Mouse (Mus musculus): ENCODE data around the gene Tex48. TPM values are rescaled to one million over a fixed set of nuclear protein-coding genes. Genes with fewer than 3 reads are reported as not detected.

Gene Tex48
- polyA plus RNA-seq, 1 experiment from 2014 or later = not detected

GRCm38 (mm10) chr4:63643956-63644726 is 21.9 kb upstream of the Tex48 start:
- Histone ChIP-seq H3K9ac (replicated peaks; ENCODE audit: low read depth, low read length) (no peak overlapping the region), H3K4me1 (ENCODE audit: control insufficient read depth, insufficient read depth, low read length) (no peaks in the 10 kb centered on the region), H3K36me3 (ENCODE audit: control insufficient read depth, insufficient read depth, low read length) (no peaks in the 10 kb centered on the region), H3K27me3 (ENCODE audit: control insufficient read depth, insufficient read depth, low read length) (no peaks in the 10 kb centered on the region), H3K4me2 (ENCODE audit: low read depth, low read length) (no peak overlapping the region), H3K4me3 (ENCODE audit: low read depth, low read length) (no peak overlapping the region), H3K27ac (ENCODE audit: low read depth, low read length) (no peak overlapping the region), H3K9me3 (ENCODE audit: control insufficient read depth, low read length) (no peaks in the 10 kb centered on the region)
- no peak for ATAC-seq (ENCODE audit: low read depth)

GRCm38 (mm10) chr4:63639842-63640241 is 17.6 kb upstream of the Tex48 start:
- Histone ChIP-seq H3K9me3 (ENCODE audit: control insufficient read depth, low read length) (no peaks in the 10 kb centered on the region), H3K4me1 (ENCODE audit: control insufficient read depth, insufficient read depth, low read length) (no peaks in the 10 kb centered on the region), H3K27ac (ENCODE audit: low read depth, low read length) (no peak overlapping the region), H3K9ac (replicated peaks; ENCODE audit: low read depth, low read length) (no peak overlapping the region), H3K36me3 (ENCODE audit: control insufficient read depth, insufficient read depth, low read length) (no peaks in the 10 kb centered on the region), H3K4me2 (ENCODE audit: low read depth, low read length) (no peak overlapping the region), H3K4me3 (ENCODE audit: low read depth, low read length) (no peak overlapping the region), H3K27me3 (ENCODE audit: control insufficient read depth, insufficient read depth, low read length) (no peaks in the 10 kb centered on the region)
- WGBS = 79% methylated on average over 2 of the region's 2 CpGs
- ATAC-seq (ENCODE audit: low read depth) = no peak

- H3K9me3 ChIP-seq (ENCODE audit: control insufficient read depth, low read length) = no peaks in the 10 kb centered on the region
- H3K4me3 ChIP-seq (ENCODE audit: low read depth, low read length) = no peak overlapping the region
- H3K4me2 ChIP-seq (ENCODE audit: low read depth, low read length) = no peak overlapping the region
- no peaks in the 10 kb centered on the region for H3K4me1 ChIP-seq (ENCODE audit: control insufficient read depth, insufficient read depth, low read length)
- no peaks in the 10 kb centered on the region for H3K27me3 ChIP-seq (ENCODE audit: control insufficient read depth, insufficient read depth, low read length)
- no peak for ATAC-seq (ENCODE audit: low read depth)
- no peak overlapping the region for H3K9ac ChIP-seq (replicated peaks; ENCODE audit: low read depth, low read length)
- no peaks in the 10 kb centered on the region for H3K36me3 ChIP-seq (ENCODE audit: control insufficient read depth, insufficient read depth, low read length)
- no peak overlapping the region for H3K27ac ChIP-seq (ENCODE audit: low read depth, low read length)
- 55% methylated on average over 1 of the region's 1 CpGs for WGBS
These were observed 16.4 kb upstream of the Tex48 start for GRCm38 (mm10) chr4:63638603-63639002.

GRCm38 (mm10) chr4:63633181-63633580 is 11.0 kb upstream of the Tex48 start:
- Histone ChIP-seq H3K27me3 (ENCODE audit: control insufficient read depth, insufficient read depth, low read length) (no peaks in the 10 kb centered on the region), H3K27ac (ENCODE audit: low read depth, low read length) (no peak overlapping the region), H3K36me3 (ENCODE audit: control insufficient read depth, insufficient read depth, low read length) (no peaks in the 10 kb centered on the region), H3K9me3 (ENCODE audit: control insufficient read depth, low read length) (no peaks in the 10 kb centered on the region), H3K4me1 (ENCODE audit: control insufficient read depth, insufficient read depth, low read length) (no peaks in the 10 kb centered on the region), H3K4me3 (ENCODE audit: low read depth, low read length) (no peak overlapping the region), H3K9ac (replicated peaks; ENCODE audit: low read depth, low read length) (no peak overlapping the region), H3K4me2 (ENCODE audit: low read depth, low read length) (no peak overlapping the region)
- 92% methylated on average over 2 of the region's 2 CpGs for WGBS
- ATAC-seq (ENCODE audit: low read depth) = no peak

DNA sequence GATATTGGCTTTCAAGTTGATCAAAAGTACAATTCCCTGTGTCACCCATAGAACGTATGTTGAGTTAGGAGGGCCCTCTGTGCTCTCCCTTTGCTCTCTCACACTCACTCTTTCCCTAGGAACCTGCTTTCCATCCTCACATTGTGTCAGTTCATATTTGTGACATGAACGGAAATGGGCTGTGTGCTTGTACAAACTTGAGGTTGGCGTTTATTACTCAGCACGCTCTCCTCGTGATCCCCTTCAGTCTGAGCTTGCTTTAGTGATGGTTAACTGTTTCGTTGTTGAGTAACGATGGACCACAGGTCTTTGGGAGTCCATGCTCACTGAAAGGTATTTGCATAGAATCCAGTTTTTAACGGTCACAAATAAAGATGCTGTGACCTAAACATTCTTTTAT is 4.9 kb upstream of the Tex48 start:
- no peaks in the 10 kb centered on the region for H3K4me1 ChIP-seq (ENCODE audit: control insufficient read depth, insufficient read depth, low read length)
- no peak overlapping the region for H3K27ac ChIP-seq (ENCODE audit: low read depth, low read length)
- no peak overlapping the region for H3K4me2 ChIP-seq (ENCODE audit: low read depth, low read length)
- no peak overlapping the region for H3K4me3 ChIP-seq (ENCODE audit: low read depth, low read length)
- 83% methylated on average over 8 of the region's 8 CpGs for WGBS
- no peaks in the 10 kb centered on the region for H3K27me3 ChIP-seq (ENCODE audit: control insufficient read depth, insufficient read depth, low read length)
- no peaks in the 10 kb centered on the region for H3K9me3 ChIP-seq (ENCODE audit: control insufficient read depth, low read length)
- no peak overlapping the region for H3K9ac ChIP-seq (replicated peaks; ENCODE audit: low read depth, low read length)
- H3K36me3 ChIP-seq (ENCODE audit: control insufficient read depth, insufficient read depth, low read length) = no peaks in the 10 kb centered on the region
- ATAC-seq (ENCODE audit: low read depth) = no peak

GRCm38 (mm10) chr4:63625563-63626080 is 3.4 kb upstream of the Tex48 start:
- ATAC-seq (ENCODE audit: low read depth) = no peak
- Histone ChIP-seq H3K4me1 (ENCODE audit: control insufficient read depth, insufficient read depth, low read length) (no peaks in the 10 kb centered on the region), H3K9ac (replicated peaks; ENCODE audit: low read depth, low read length) (no peak overlapping the region), H3K4me2 (ENCODE audit: low read depth, low read length) (no peak overlapping the region), H3K4me3 (ENCODE audit: low read depth, low read length) (no peak overlapping the region), H3K27me3 (ENCODE audit: control insufficient read depth, insufficient read depth, low read length) (no peaks in the 10 kb centered on the region), H3K27ac (ENCODE audit: low read depth, low read length) (no peak overlapping the region), H3K36me3 (ENCODE audit: control insufficient read depth, insufficient read depth, low read length) (no peaks in the 10 kb centered on the region), H3K9me3 (ENCODE audit: control insufficient read depth, low read length) (no peaks in the 10 kb centered on the region)
- 72% methylated on average over 3 of the region's 3 CpGs for WGBS

GRCm38 (mm10) chr4:63621861-63622260 is 367 bp downstream of the Tex48 start:
- Histone ChIP-seq H3K9ac (replicated peaks; ENCODE audit: low read depth, low read length) (no peak overlapping the region), H3K36me3 (ENCODE audit: control insufficient read depth, insufficient read depth, low read length) (no peaks in the 10 kb centered on the region), H3K4me2 (ENCODE audit: low read depth, low read length) (no peak overlapping the region), H3K4me3 (ENCODE audit: low read depth, low read length) (no peak overlapping the region), H3K9me3 (ENCODE audit: control insufficient read depth, low read length) (no peaks in the 10 kb centered on the region), H3K27ac (ENCODE audit: low read depth, low read length) (no peak overlapping the region), H3K27me3 (ENCODE audit: control insufficient read depth, insufficient read depth, low read length) (no peaks in the 10 kb centered on the region), H3K4me1 (ENCODE audit: control insufficient read depth, insufficient read depth, low read length) (no peaks in the 10 kb centered on the region)
- no peak for ATAC-seq (ENCODE audit: low read depth)
- 92% methylated on average over 2 of the region's 2 CpGs for WGBS

DNA sequence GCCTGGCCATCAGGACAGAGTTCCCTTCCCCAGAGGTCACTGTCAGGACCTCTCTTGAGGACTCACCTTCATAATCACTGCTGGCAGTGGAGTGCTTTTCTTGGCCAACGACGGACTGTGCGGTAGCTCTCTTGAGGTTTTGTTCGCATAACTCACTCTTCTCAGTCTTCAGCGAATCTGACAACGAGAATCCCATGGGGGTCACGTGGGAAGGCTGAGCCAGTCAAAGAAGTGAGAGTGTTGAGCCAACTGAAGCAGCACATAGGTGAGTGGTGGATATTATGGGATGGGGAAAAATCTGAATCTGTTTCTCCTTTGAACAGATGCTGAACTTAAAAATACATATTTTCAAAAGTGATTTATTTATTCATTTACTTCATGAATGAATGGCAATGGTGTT is 13.8 kb downstream of the Tex48 start:
- WGBS = 79% methylated on average over 7 of the region's 7 CpGs
- no peak overlapping the region for H3K9ac ChIP-seq (replicated peaks; ENCODE audit: low read depth, low read length)
- no peak overlapping the region for H3K4me3 ChIP-seq (ENCODE audit: low read depth, low read length)
- H3K4me2 ChIP-seq (ENCODE audit: low read depth, low read length) = no peak overlapping the region
- H3K36me3 ChIP-seq (ENCODE audit: control insufficient read depth, insufficient read depth, low read length) = no peaks in the 10 kb centered on the region
- no peak overlapping the region for H3K27ac ChIP-seq (ENCODE audit: low read depth, low read length)
- H3K9me3 ChIP-seq (ENCODE audit: control insufficient read depth, low read length) = no peaks in the 10 kb centered on the region
- H3K4me1 ChIP-seq (ENCODE audit: control insufficient read depth, insufficient read depth, low read length) = no peaks in the 10 kb centered on the region
- no peaks in the 10 kb centered on the region for H3K27me3 ChIP-seq (ENCODE audit: control insufficient read depth, insufficient read depth, low read length)
- no peak for ATAC-seq (ENCODE audit: low read depth)

DNA sequence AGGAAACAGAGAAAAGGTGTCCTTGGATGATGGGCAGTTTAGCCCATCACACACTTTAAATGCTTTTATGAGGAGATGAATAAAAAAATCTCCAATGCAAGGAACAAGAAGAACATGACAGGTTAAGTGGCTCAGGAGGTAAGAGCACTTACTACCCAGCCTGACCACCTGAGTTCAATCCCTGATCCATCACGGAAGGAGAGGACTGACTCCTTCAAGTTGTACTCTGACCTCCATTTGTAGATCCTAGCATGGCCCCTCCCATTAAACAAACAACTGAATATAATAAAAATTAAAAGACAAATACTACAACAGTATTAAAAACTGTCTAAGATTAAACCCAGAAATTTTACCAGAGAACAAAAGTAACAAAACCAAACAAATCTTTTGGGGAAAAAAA is 16.3 kb downstream of the Tex48 start:
- Histone ChIP-seq H3K36me3 (ENCODE audit: control insufficient read depth, insufficient read depth, low read length) (no peaks in the 10 kb centered on the region), H3K4me2 (ENCODE audit: low read depth, low read length) (no peak overlapping the region), H3K9ac (replicated peaks; ENCODE audit: low read depth, low read length) (no peak overlapping the region), H3K27me3 (ENCODE audit: control insufficient read depth, insufficient read depth, low read length) (no peaks in the 10 kb centered on the region), H3K9me3 (ENCODE audit: control insufficient read depth, low read length) (no peaks in the 10 kb centered on the region), H3K4me3 (ENCODE audit: low read depth, low read length) (no peak overlapping the region), H3K27ac (ENCODE audit: low read depth, low read length) (no peak overlapping the region), H3K4me1 (ENCODE audit: control insufficient read depth, insufficient read depth, low read length) (no peaks in the 10 kb centered on the region)
- 88% methylated on average over 1 of the region's 1 CpGs for WGBS
- ATAC-seq (ENCODE audit: low read depth) = no peak

Measured in neural tube, embryonic 14.5 days (tissue).